Mouse (Mus musculus): Measurements from ENCODE around the gene Dbi. TPM values are rescaled to one million over a fixed set of nuclear protein-coding genes. Genes with fewer than 3 reads are reported as not detected.
A peak's percentile ranks its signal among the peaks of the same experiment; 100 is the strongest.

Gene Dbi
- polyA plus RNA-seq, 1 experiment, result 418 TPM

GRCm38 (mm10) chr1:120073519-120074306, 47.2 kb downstream of the Dbi start, which contains the start of gene Tmem37:
TSS of gene Tmem37 (minus strand) at chr1:120074074.
- H3K36me3 ChIP-seq (ENCODE audit: control insufficient read depth, insufficient read depth), result peaks cover 3% of the 10 kb centered on the region
- H3K27me3 ChIP-seq (ENCODE audit: control insufficient read depth, insufficient read depth, insufficient read length), result no peaks in the 10 kb centered on the region
- peak within 1 kb of the TSS; percentile 63 for H3ac ChIP-seq (ENCODE audit: control insufficient read depth, insufficient read length, low read depth)
- no peak for TF ChIP-seq MYOG (IDR thresholded peaks at IDR 0.05; ENCODE audit: control insufficient read depth, extremely low read depth, insufficient read length)
- TF ChIP-seq CTCF (IDR thresholded peaks at IDR 0.05; ENCODE audit: control insufficient read depth, insufficient read depth, insufficient read length), result no peak
- TF ChIP-seq USF1 (IDR thresholded peaks at IDR 0.05; ENCODE audit: low read depth), result no peak
- TF ChIP-seq MYOD1 (IDR thresholded peaks at IDR 0.05; ENCODE audit: control insufficient read depth, insufficient read length, low read depth), result no peak
- no peak for TF ChIP-seq FOSL1 (IDR thresholded peaks at IDR 0.05; ENCODE audit: insufficient read depth, low read length, poor library complexity, severe bottlenecking)
- no peak for TF ChIP-seq CEBPB (IDR thresholded peaks at IDR 0.05; ENCODE audit: low read depth)
- peak; percentile 46 for TF ChIP-seq MAX (IDR thresholded peaks at IDR 0.05)
- peaks cover 4% of the 10 kb centered on the region for H3K79me3 ChIP-seq (ENCODE audit: low read depth)
- peaks cover 37% of the 10 kb centered on the region for H3K79me2 ChIP-seq (ENCODE audit: control insufficient read depth, insufficient read depth)
- peak within 1 kb of the TSS; percentile 48 for H3K4me3 ChIP-seq (ENCODE audit: insufficient read depth, poor library complexity, severe bottlenecking)

DNA sequence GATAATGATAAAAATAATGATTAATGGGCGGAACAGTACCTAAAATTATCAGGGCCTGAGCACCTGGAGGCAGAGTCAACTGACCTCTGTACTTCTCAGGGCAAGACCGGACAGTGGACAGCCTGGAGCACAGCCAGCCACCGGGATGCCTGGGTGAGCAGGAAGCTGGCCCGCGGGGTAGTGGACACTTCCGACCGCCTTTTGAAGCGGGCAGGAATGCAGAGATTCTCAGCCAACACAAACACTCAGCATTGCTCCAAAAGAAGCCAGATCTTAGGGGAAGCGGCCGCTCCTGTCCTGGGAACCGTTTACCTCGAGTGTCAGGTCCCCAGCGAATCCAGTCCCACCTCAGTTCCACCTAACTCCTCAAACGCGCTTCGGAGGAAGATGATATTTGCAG, 48.0 kb downstream of the Dbi start:
- peaks cover 5% of the 10 kb centered on the region for H3K36me3 ChIP-seq (ENCODE audit: control insufficient read depth, insufficient read depth)
- TF ChIP-seq CEBPB (IDR thresholded peaks at IDR 0.05; ENCODE audit: low read depth), result no peak
- no peak for TF ChIP-seq CTCF (IDR thresholded peaks at IDR 0.05; ENCODE audit: control insufficient read depth, insufficient read depth, insufficient read length)
- no peak for TF ChIP-seq USF1 (IDR thresholded peaks at IDR 0.05; ENCODE audit: low read depth)
- no peak for TF ChIP-seq FOSL1 (IDR thresholded peaks at IDR 0.05; ENCODE audit: insufficient read depth, low read length, poor library complexity, severe bottlenecking)
- no peak for TF ChIP-seq MYOG (IDR thresholded peaks at IDR 0.05; ENCODE audit: control insufficient read depth, extremely low read depth, insufficient read length)
- no peak for TF ChIP-seq MAX (IDR thresholded peaks at IDR 0.05)
- no peak for TF ChIP-seq MYOD1 (IDR thresholded peaks at IDR 0.05; ENCODE audit: control insufficient read depth, insufficient read length, low read depth)
- no peaks in the 10 kb centered on the region for H3K27me3 ChIP-seq (ENCODE audit: control insufficient read depth, insufficient read depth, insufficient read length)
- peak overlapping the region; percentile 48 for H3K4me3 ChIP-seq (ENCODE audit: insufficient read depth, poor library complexity, severe bottlenecking)
- H3K79me3 ChIP-seq (ENCODE audit: low read depth), result peaks cover 4% of the 10 kb centered on the region
- H3ac ChIP-seq (ENCODE audit: control insufficient read depth, insufficient read length, low read depth), result peak overlapping the region; percentile 8
- H3K79me2 ChIP-seq (ENCODE audit: control insufficient read depth, insufficient read depth), result peaks cover 37% of the 10 kb centered on the region

GRCm38 (mm10) chr1:120071133-120071532, 49.7 kb downstream of the Dbi start:
- Histone ChIP-seq H3K4me3 (ENCODE audit: insufficient read depth, poor library complexity, severe bottlenecking) (no peak overlapping the region), H3K36me3 (ENCODE audit: control insufficient read depth, insufficient read depth) (peaks cover 21% of the 10 kb centered on the region), H3K79me2 (ENCODE audit: control insufficient read depth, insufficient read depth) (peaks cover 37% of the 10 kb centered on the region), H3K79me3 (ENCODE audit: low read depth) (peaks cover 4% of the 10 kb centered on the region), H3ac (ENCODE audit: control insufficient read depth, insufficient read length, low read depth) (no peak overlapping the region), H3K27me3 (ENCODE audit: control insufficient read depth, insufficient read depth, insufficient read length) (no peaks in the 10 kb centered on the region)
- TF ChIP-seq MYOG (IDR thresholded peaks at IDR 0.05; ENCODE audit: control insufficient read depth, extremely low read depth, insufficient read length) (no peak), CEBPB (IDR thresholded peaks at IDR 0.05; ENCODE audit: low read depth) (no peak), CTCF (IDR thresholded peaks at IDR 0.05; ENCODE audit: control insufficient read depth, insufficient read depth, insufficient read length) (no peak), USF1 (IDR thresholded peaks at IDR 0.05; ENCODE audit: low read depth) (no peak), FOSL1 (IDR thresholded peaks at IDR 0.05; ENCODE audit: insufficient read depth, low read length, poor library complexity, severe bottlenecking) (no peak), MYOD1 (IDR thresholded peaks at IDR 0.05; ENCODE audit: control insufficient read depth, insufficient read length, low read depth) (no peak), MAX (IDR thresholded peaks at IDR 0.05) (no peak)

GRCm38 (mm10) chr1:120070168-120070567, 50.7 kb downstream of the Dbi start:
- H3K36me3 ChIP-seq (ENCODE audit: control insufficient read depth, insufficient read depth), result peaks cover 27% of the 10 kb centered on the region
- H3ac ChIP-seq (ENCODE audit: control insufficient read depth, insufficient read length, low read depth), result no peak overlapping the region
- H3K79me2 ChIP-seq (ENCODE audit: control insufficient read depth, insufficient read depth), result peaks cover 37% of the 10 kb centered on the region
- peaks cover 4% of the 10 kb centered on the region for H3K79me3 ChIP-seq (ENCODE audit: low read depth)
- no peak overlapping the region for H3K4me3 ChIP-seq (ENCODE audit: insufficient read depth, poor library complexity, severe bottlenecking)
- H3K27me3 ChIP-seq (ENCODE audit: control insufficient read depth, insufficient read depth, insufficient read length), result no peaks in the 10 kb centered on the region
- TF ChIP-seq CTCF (IDR thresholded peaks at IDR 0.05; ENCODE audit: control insufficient read depth, insufficient read depth, insufficient read length), result no peak
- TF ChIP-seq FOSL1 (IDR thresholded peaks at IDR 0.05; ENCODE audit: insufficient read depth, low read length, poor library complexity, severe bottlenecking), result no peak
- TF ChIP-seq USF1 (IDR thresholded peaks at IDR 0.05; ENCODE audit: low read depth), result no peak
- TF ChIP-seq MAX (IDR thresholded peaks at IDR 0.05), result no peak
- no peak for TF ChIP-seq MYOG (IDR thresholded peaks at IDR 0.05; ENCODE audit: control insufficient read depth, extremely low read depth, insufficient read length)
- TF ChIP-seq CEBPB (IDR thresholded peaks at IDR 0.05; ENCODE audit: low read depth), result no peak
- TF ChIP-seq MYOD1 (IDR thresholded peaks at IDR 0.05; ENCODE audit: control insufficient read depth, insufficient read length, low read depth), result no peak

DNA sequence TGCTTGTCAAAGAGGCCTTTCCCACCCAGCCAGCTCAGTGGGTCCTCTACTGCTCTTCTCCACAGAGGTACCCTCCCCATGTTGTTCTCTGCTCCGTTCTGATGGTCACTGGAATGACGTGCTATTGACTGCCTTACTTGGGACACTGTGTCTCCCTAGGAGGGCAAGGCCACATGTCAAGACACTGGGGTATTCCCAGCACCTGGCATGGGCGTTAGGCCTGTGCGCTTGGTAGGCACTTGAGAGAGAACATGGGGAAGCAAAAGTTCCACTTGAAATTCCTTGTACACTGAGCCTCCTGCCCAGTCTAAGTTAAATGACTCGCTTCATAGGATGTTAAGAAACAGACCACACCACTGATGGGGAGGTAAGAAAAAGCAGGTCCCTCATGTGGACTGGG, 51.8 kb downstream of the Dbi start:
- no peak overlapping the region for H3K4me3 ChIP-seq (ENCODE audit: insufficient read depth, poor library complexity, severe bottlenecking)
- TF ChIP-seq FOSL1 (IDR thresholded peaks at IDR 0.05; ENCODE audit: insufficient read depth, low read length, poor library complexity, severe bottlenecking) (no peak), USF1 (IDR thresholded peaks at IDR 0.05; ENCODE audit: low read depth) (no peak), CEBPB (IDR thresholded peaks at IDR 0.05; ENCODE audit: low read depth) (no peak), MYOD1 (IDR thresholded peaks at IDR 0.05; ENCODE audit: control insufficient read depth, insufficient read length, low read depth) (no peak), MAX (IDR thresholded peaks at IDR 0.05) (no peak)
- H3K27me3 ChIP-seq (ENCODE audit: control insufficient read depth, insufficient read depth, insufficient read length), result no peaks in the 10 kb centered on the region
- H3K79me2 ChIP-seq (ENCODE audit: control insufficient read depth, insufficient read depth), result peaks cover 37% of the 10 kb centered on the region
- H3K36me3 ChIP-seq (ENCODE audit: control insufficient read depth, insufficient read depth), result peaks cover 27% of the 10 kb centered on the region
- H3ac ChIP-seq (ENCODE audit: control insufficient read depth, insufficient read length, low read depth), result no peak overlapping the region
- peaks cover 4% of the 10 kb centered on the region for H3K79me3 ChIP-seq (ENCODE audit: low read depth)

All from C2C12 (cell line).